Mouse (Mus musculus): ENCODE results near the gene Astn2.

GRCm38 (mm10) chr4:65672294-65672693 lies 732.1 kb downstream of the Astn2 start:
- no peak for TF ChIP-seq GATA1 (IDR thresholded peaks at IDR 0.05; ENCODE audit: borderline replicate concordance, low read length)
- no peak for TF ChIP-seq FLI1 (IDR thresholded peaks at IDR 0.05; ENCODE audit: low read length)
